Mouse (Mus musculus) erythroblast, embryonic 14.5 days (primary cell): ENCODE data around the gene Tmed3.

Source experiments
- GATA1 ChIP-seq: IDR thresholded peaks from 2 replicates; pipeline ENCODE4 v1.6.1; 2012; ENCODE audit warnings: low read length, inconsistent platforms, mixed read lengths
- TAL1 ChIP-seq: IDR thresholded peaks from 3 replicates; pipeline ENCODE4 v1.6.1; 2012; ENCODE audit warnings: low read length, inconsistent platforms, mixed read lengths

GRCm38 (mm10) chr9:89673402-89673801 lies 31.5 kb downstream of the Tmed3 start:
- TF ChIP-seq TAL1 = no peak
- no peak for TF ChIP-seq GATA1
